Mouse (Mus musculus): ENCODE measurements around the gene 4930452B06Rik.
"Not testable (repeated sequence)": the region's sequence is repeated elsewhere in the genome, so short reads cannot be mapped to it uniquely, and the experiment has no call there.

Gene 4930452B06Rik

GRCm38 (mm10) chr14:8665636-8666411, at the start of gene 4930452B06Rik:
TSS of gene 4930452B06Rik (minus strand) at chr14:8666240.
- peak; percentile 0 for DNase-seq (ENCODE audit: low read depth, low spot score)

GRCm38 (mm10) chr14:8712674-8713073, 46.6 kb upstream of the 4930452B06Rik start:
- DNase-seq (ENCODE audit: low read depth, low spot score): no peak

GRCm38 (mm10) chr14:8689451-8689850, 23.4 kb upstream of the 4930452B06Rik start:
- DNase-seq (ENCODE audit: low read depth, low spot score): no peak

GRCm38 (mm10) chr14:8688462-8688861, 22.4 kb upstream of the 4930452B06Rik start:
- no peak for DNase-seq (ENCODE audit: low read depth, low spot score)

GRCm38 (mm10) chr14:8686185-8686584, 20.1 kb upstream of the 4930452B06Rik start:
- DNase-seq (ENCODE audit: low read depth, low spot score): no peak

- DNase-seq (ENCODE audit: low read depth, low spot score): no peak
Observed at GRCm38 (mm10) chr14:8679896-8680295, 13.9 kb upstream of the 4930452B06Rik start.

- DNase-seq (ENCODE audit: low read depth, low spot score): no peak
Observed at GRCm38 (mm10) chr14:8660359-8660758, 5.7 kb downstream of the 4930452B06Rik start.

- no peak for DNase-seq (ENCODE audit: low read depth, low spot score)
Observed at GRCm38 (mm10) chr14:8641650-8642279, 24.3 kb downstream of the 4930452B06Rik start.

- DNase-seq (ENCODE audit: low read depth, low spot score): no peak
Observed at GRCm38 (mm10) chr14:8632211-8632610, 33.8 kb downstream of the 4930452B06Rik start.

- DNase-seq (ENCODE audit: low read depth, low spot score): no peak
Observed at GRCm38 (mm10) chr14:8628406-8628805, 37.6 kb downstream of the 4930452B06Rik start.

- no peak for DNase-seq (ENCODE audit: low read depth, low spot score)
Observed at GRCm38 (mm10) chr14:8627481-8627880, 38.6 kb downstream of the 4930452B06Rik start.

GRCm38 (mm10) chr14:8621164-8621563, 44.9 kb downstream of the 4930452B06Rik start:
- no peak for DNase-seq (ENCODE audit: low read depth, low spot score)

- no peak for DNase-seq (ENCODE audit: low read depth, low spot score)
Observed at GRCm38 (mm10) chr14:8620580-8620979, 45.5 kb downstream of the 4930452B06Rik start.

GRCm38 (mm10) chr14:8615636-8616035, 50.4 kb downstream of the 4930452B06Rik start:
- no peak for DNase-seq (ENCODE audit: low read depth, low spot score)

- not testable (repeated sequence) for DNase-seq (ENCODE audit: low read depth, low spot score)
Observed at GRCm38 (mm10) chr14:8614430-8614829, 51.6 kb downstream of the 4930452B06Rik start.

- DNase-seq (ENCODE audit: low read depth, low spot score): no peak
Observed at GRCm38 (mm10) chr14:8612080-8612479, 54.0 kb downstream of the 4930452B06Rik start.

GRCm38 (mm10) chr14:8610108-8610507, 55.9 kb downstream of the 4930452B06Rik start:
- DNase-seq (ENCODE audit: low read depth, low spot score): no peak

GRCm38 (mm10) chr14:8608559-8609171, 57.4 kb downstream of the 4930452B06Rik start:
- DNase-seq (ENCODE audit: low read depth, low spot score): no peak

- DNase-seq (ENCODE audit: low read depth, low spot score): no peak
Observed at GRCm38 (mm10) chr14:8604898-8605297, 61.1 kb downstream of the 4930452B06Rik start.

GRCm38 (mm10) chr14:8585031-8585430, 81.0 kb downstream of the 4930452B06Rik start:
- DNase-seq (ENCODE audit: low read depth, low spot score): no peak

GRCm38 (mm10) chr14:8551006-8551405, 115.0 kb downstream of the 4930452B06Rik start:
- DNase-seq (ENCODE audit: low read depth, low spot score): not testable (repeated sequence)

- no peak for DNase-seq (ENCODE audit: low read depth, low spot score)
Observed at GRCm38 (mm10) chr14:8549108-8549507, 116.9 kb downstream of the 4930452B06Rik start.
